Mouse (Mus musculus): Measurements from ENCODE around the gene Ceacam10. TPM values are rescaled to one million over a fixed set of nuclear protein-coding genes. Genes with fewer than 3 reads are reported as not detected.

Ceacam10 gene
- total and polyA plus RNA-seq, 3 experiments = 0.19 TPM; not detected in 2

- H3K27me3 ChIP-seq (ENCODE audit: control insufficient read depth in 1 of 2, insufficient read depth in 2 of 2, low read length in 2 of 2) = peaks cover 0 to 4% of the 10 kb centered on the region in 2 experiments; a peak in 3 of 4 replicates
- no peak overlapping the region for H3K9ac ChIP-seq (ENCODE audit: control insufficient read depth, low read depth, low read length, poor library complexity, severe bottlenecking)
- TF ChIP-seq CHD1 (IDR thresholded peaks at IDR 0.05; ENCODE audit: low read depth, low read length) = no peak
- no peak for TF ChIP-seq HCFC1 (IDR thresholded peaks at IDR 0.05; ENCODE audit: low read depth, low read length)
- no peak for TF ChIP-seq SIN3A (IDR thresholded peaks at IDR 0.05; ENCODE audit: low read length)
- TF ChIP-seq GABPA (IDR thresholded peaks at IDR 0.05; ENCODE audit: low read depth, low read length) = no peak
- TF ChIP-seq BHLHE40 (IDR thresholded peaks at IDR 0.05; ENCODE audit: borderline replicate concordance, low read depth, low read length) = no peak
- TF ChIP-seq MEF2A (IDR thresholded peaks at IDR 0.05; ENCODE audit: extremely low read depth, insufficient replicate concordance, low read depth, low read length, poor library complexity, severe bottlenecking) = no peak
- no peak for TF ChIP-seq ZMIZ1 (IDR thresholded peaks at IDR 0.05; ENCODE audit: low read depth, low read length)
- no peak for TF ChIP-seq TAL1 (IDR thresholded peaks at IDR 0.05; ENCODE audit: low read length)
- TF ChIP-seq USF2 (IDR thresholded peaks at IDR 0.05; ENCODE audit: borderline replicate concordance in 1 of 2, insufficient read depth in 1 of 2, low read depth in 1 of 2, low read length in 2 of 2) = no peak
- no peak for TF ChIP-seq ZNF384 (IDR thresholded peaks at IDR 0.05; ENCODE audit: low read depth, low read length)
- TF ChIP-seq MYC (IDR thresholded peaks at IDR 0.05; ENCODE audit: low read depth, low read length) = no peak
- TF ChIP-seq MAFK (IDR thresholded peaks at IDR 0.05; ENCODE audit: borderline replicate concordance, low read depth, low read length) = no peak
- TF ChIP-seq MAZ (IDR thresholded peaks at IDR 0.05; ENCODE audit: low read depth, low read length) = no peak
- no peak for TF ChIP-seq JUND (IDR thresholded peaks at IDR 0.05; ENCODE audit: low read depth, low read length)
- TF ChIP-seq TBP (IDR thresholded peaks at IDR 0.05; ENCODE audit: low read depth, low read length) = no peak
- TF ChIP-seq ZC3H11A (IDR thresholded peaks at IDR 0.05; ENCODE audit: low read depth, low read length) = no peak
- TF ChIP-seq RAD21 (IDR thresholded peaks at IDR 0.05; ENCODE audit: low read depth, low read length) = no peak
- no peak for TF ChIP-seq POLR2AphosphoS5 (IDR thresholded peaks at IDR 0.05; ENCODE audit: borderline replicate concordance, low read depth, low read length)
- no peak for TF ChIP-seq KAT2A (conservative IDR thresholded peaks at IDR 0.05; ENCODE audit: low read depth, low read length)
- H3K27ac ChIP-seq (ENCODE audit: control insufficient read depth, low read depth, low read length) = no peak overlapping the region
- no peak for DNase-seq (ENCODE audit: low read depth, low spot score)
- H3K4me3 ChIP-seq (ENCODE audit: control insufficient read depth in 1 of 2, insufficient read depth in 1 of 2, low read depth in 2 of 2, low read length in 2 of 2) = no peak overlapping the region
- H3K36me3 ChIP-seq (ENCODE audit: control insufficient read depth in 1 of 2, insufficient read depth in 2 of 2, low read length in 2 of 2) = no peaks in the 10 kb centered on the region
- no peaks in the 10 kb centered on the region for H3K9me3 ChIP-seq (replicated peaks; ENCODE audit: insufficient read depth, low read length)
- H3K79me2 ChIP-seq (ENCODE audit: control insufficient read depth, insufficient read depth, low read length, poor library complexity) = no peaks in the 10 kb centered on the region
- no peaks in the 10 kb centered on the region for H3K4me1 ChIP-seq (ENCODE audit: control insufficient read depth in 1 of 2, insufficient read depth in 2 of 2, low read length in 2 of 2)
Observed at GRCm38 (mm10) chr7:24802149-24802767, 25.3 kb downstream of the Ceacam10 start.

- Histone ChIP-seq H3K27ac (ENCODE audit: control insufficient read depth, low read depth, low read length) (no peak overlapping the region), H3K9ac (ENCODE audit: control insufficient read depth, low read depth, low read length, poor library complexity, severe bottlenecking) (no peak overlapping the region), H3K36me3 (ENCODE audit: control insufficient read depth in 1 of 2, insufficient read depth in 2 of 2, low read length in 2 of 2) (no peaks in the 10 kb centered on the region), H3K9me3 (replicated peaks; ENCODE audit: insufficient read depth, low read length) (no peaks in the 10 kb centered on the region), H3K79me2 (ENCODE audit: control insufficient read depth, insufficient read depth, low read length, poor library complexity) (no peaks in the 10 kb centered on the region), H3K4me3 (ENCODE audit: control insufficient read depth in 1 of 2, insufficient read depth in 1 of 2, low read depth in 2 of 2, low read length in 2 of 2) (no peak overlapping the region), H3K27me3 (ENCODE audit: control insufficient read depth in 1 of 2, insufficient read depth in 2 of 2, low read length in 2 of 2) (peaks cover 2 to 4% of the 10 kb centered on the region in 2 experiments; a peak in 3 of 4 replicates), H3K4me1 (ENCODE audit: control insufficient read depth in 1 of 2, insufficient read depth in 2 of 2, low read length in 2 of 2) (no peaks in the 10 kb centered on the region)
- no peak for DNase-seq (ENCODE audit: low read depth, low spot score)
- no peak for TF ChIP-seq TCF12 (IDR thresholded peaks at IDR 0.05; ENCODE audit: low read depth, low read length)
- TF ChIP-seq SMC3 (IDR thresholded peaks at IDR 0.05; ENCODE audit: low read depth, low read length) = no peak
- no peak for TF ChIP-seq POLR2A (IDR thresholded peaks at IDR 0.05; ENCODE audit: control insufficient read depth in 1 of 2, insufficient read depth in 1 of 2, low read depth in 1 of 2, low read length in 2 of 2, poor library complexity in 1 of 2)
- no peak for TF ChIP-seq EP300 (IDR thresholded peaks at IDR 0.05; ENCODE audit: low read depth in 1 of 2, low read length in 2 of 2)
- no peak for TF ChIP-seq GABPA (IDR thresholded peaks at IDR 0.05; ENCODE audit: low read depth, low read length)
- no peak for TF ChIP-seq NELFE (IDR thresholded peaks at IDR 0.05; ENCODE audit: low read depth, low read length)
- TF ChIP-seq ETS1 (IDR thresholded peaks at IDR 0.05; ENCODE audit: low read depth, low read length) = no peak
- no peak for TF ChIP-seq MAX (IDR thresholded peaks at IDR 0.05; ENCODE audit: low read length)
- no peak for TF ChIP-seq MAFK (IDR thresholded peaks at IDR 0.05; ENCODE audit: borderline replicate concordance, low read depth, low read length)
- TF ChIP-seq UBTF (IDR thresholded peaks at IDR 0.05; ENCODE audit: borderline replicate concordance, insufficient read depth, low read depth, low read length) = no peak
- TF ChIP-seq MYC (IDR thresholded peaks at IDR 0.05; ENCODE audit: low read depth, low read length) = no peak
Observed at GRCm38 (mm10) chr7:24804826-24805225, 27.8 kb downstream of the Ceacam10 start.
